Mouse (Mus musculus): Measurements from ENCODE around the gene P2ry10. TPM values are rescaled to one million over a fixed set of nuclear protein-coding genes. Genes with fewer than 3 reads are reported as not detected.

Gene P2ry10
- total RNA-seq (2023) = 204 TPM

GRCm38 (mm10) chrX:107088177-107088576 lies at the start of gene P2ry10:
Gene P2ry10, plus strand, starts transcription at chrX:107088492.

DNA sequence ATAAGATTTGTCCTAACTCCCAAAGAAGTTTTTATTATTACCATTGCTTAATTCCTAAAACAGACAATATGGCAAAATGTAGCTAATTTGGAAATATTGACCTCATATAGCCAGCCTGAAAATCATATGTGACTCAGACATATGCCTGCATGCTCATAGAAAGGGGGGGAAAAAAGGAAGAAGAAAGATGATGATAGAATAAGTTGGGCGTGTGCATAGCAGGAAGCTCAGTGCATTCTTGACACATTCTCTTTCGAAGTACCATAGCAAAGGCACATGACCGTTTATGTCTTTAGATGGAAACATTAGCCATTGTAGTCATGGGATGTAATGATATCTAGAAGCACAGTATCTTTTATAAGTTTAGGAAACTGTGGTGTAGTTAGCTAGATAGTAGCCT lies 60.4 kb downstream of the P2ry10 start, which contains the start of gene P2ry10b:
Gene P2ry10b (plus strand): TSS at position 247 of the 400 bp plus-strand sequence.

Other genes starting within 250 kb of the P2ry10 start
- gene Rtl3, start 247.8 kb upstream of the P2ry10 start, total RNA-seq (2023) = not detected
- gene Lpar4, start 167.9 kb upstream of the P2ry10 start, total RNA-seq (2023) = not detected
- gene P2ry10b, start 60.4 kb downstream of the P2ry10 start, total RNA-seq (2023) = 18.0 TPM
- 46.9 TPM for gene Gpr174, start 167.4 kb downstream of the P2ry10 start, total RNA-seq (2023)

All from CD8-positive naive resting alpha-beta T cell, adult 57 days (primary cell).